Mouse (Mus musculus) left cerebral cortex, postnatal 25 days (tissue): ENCODE measurements around the gene Cacnb4. TPM values are rescaled to one million over a fixed set of nuclear protein-coding genes. Genes with fewer than 3 reads are reported as not detected.

ENCODE experiments used
- DNase-seq, 2 experiments: peaks; one replicate each; pipeline ENCODE4 v3.0.0; 2022; ENCODE audit warnings: low spot score in 2 of 2, mixed read lengths in 1 of 2
- intact Hi-C: fragments of 180-260 bp; cut with DNase I; formaldehyde crosslinking; loops from one replicate; pipeline ENCODE4 v1.15.1; 2025
- total RNA-seq, 2 experiments: library from RNA; stranded (reverse); gene quantifications; 2 replicates each; pipeline ENCODE4 v1.2.3; 2021

Cacnb4 gene
- total RNA-seq, 2 experiments from 2014 or later: 168 to 178 TPM

GRCm38 (mm10) chr2:52577700-52578099 is 98.9 kb downstream of the Cacnb4 start:
- no peak for DNase-seq

GRCm38 (mm10) chr2:52576546-52576945 is 100.1 kb downstream of the Cacnb4 start:
- intact Hi-C loops: no loop called here
- no peak for DNase-seq

More at GRCm38 (mm10) chr2:52577700-52578099, 98.9 kb downstream of the Cacnb4 start:
- intact Hi-C loops: no loop called here

- DNase-seq: no peak
- intact Hi-C loops: no loop called here
Measured at GRCm38 (mm10) chr2:52575637-52576175, 100.9 kb downstream of the Cacnb4 start.

- intact Hi-C loops: no loop called here
- DNase-seq: no peak
Measured at GRCm38 (mm10) chr2:52574929-52575328, 101.7 kb downstream of the Cacnb4 start.

- DNase-seq: no peak
- intact Hi-C loops: no loop called here
Measured at GRCm38 (mm10) chr2:52572221-52572620, 104.4 kb downstream of the Cacnb4 start.

GRCm38 (mm10) chr2:52571339-52571968 is 105.2 kb downstream of the Cacnb4 start:
- intact Hi-C loops: no loop called here
- peak in 1 of 2 experiments; percentile 42 for DNase-seq

GRCm38 (mm10) chr2:52570781-52571180 is 105.8 kb downstream of the Cacnb4 start:
- intact Hi-C loops: no loop called here
- no peak for DNase-seq

- intact Hi-C loops: no loop called here
- no peak for DNase-seq
Measured at GRCm38 (mm10) chr2:52570171-52570570, 106.5 kb downstream of the Cacnb4 start.

GRCm38 (mm10) chr2:52568131-52568530 is 108.5 kb downstream of the Cacnb4 start:
- no peak for DNase-seq
- intact Hi-C loops: no loop called here

- intact Hi-C loops: no loop called here
Measured at GRCm38 (mm10) chr2:52567421-52567820, 109.2 kb downstream of the Cacnb4 start.

GRCm38 (mm10) chr2:52563277-52563676 is 113.4 kb downstream of the Cacnb4 start:
- intact Hi-C loops: no loop called here
- peak in 1 of 2 experiments; percentile 25 for DNase-seq

More at GRCm38 (mm10) chr2:52567421-52567820, 109.2 kb downstream of the Cacnb4 start:
- DNase-seq: no peak

GRCm38 (mm10) chr2:52562356-52562755 is 114.3 kb downstream of the Cacnb4 start:
- no peak for DNase-seq
- intact Hi-C loops: no loop called here

- no peak for DNase-seq
- intact Hi-C loops: no loop called here
Measured at GRCm38 (mm10) chr2:52561137-52561536, 115.5 kb downstream of the Cacnb4 start.

- no peak for DNase-seq
- intact Hi-C loops: no loop called here
Measured at GRCm38 (mm10) chr2:52560266-52560665, 116.4 kb downstream of the Cacnb4 start.

- intact Hi-C loops: no loop called here
- DNase-seq: peak; percentile 66 to 83
Measured at GRCm38 (mm10) chr2:52558411-52558810, 118.2 kb downstream of the Cacnb4 start.

GRCm38 (mm10) chr2:52557503-52558275 is 118.9 kb downstream of the Cacnb4 start:
- DNase-seq: peak; percentile 41 to 44
- intact Hi-C loops: loop anchor here (2.0 kb wide), 1 partner anchor 63 kb away; no protein-coding TSS in a partner anchor

GRCm38 (mm10) chr2:52556961-52557326 is 119.7 kb downstream of the Cacnb4 start:
- intact Hi-C loops: loop anchor here (2.0 kb wide), 1 partner anchor 62 kb away; no protein-coding TSS in a partner anchor
- no peak for DNase-seq

- intact Hi-C loops: loop anchor here (2.0 kb wide), 1 partner anchor 62 kb away; no protein-coding TSS in a partner anchor
- no peak for DNase-seq
Measured at GRCm38 (mm10) chr2:52556298-52556960, 120.2 kb downstream of the Cacnb4 start.

- intact Hi-C loops: no loop called here
- DNase-seq: no peak
Measured at GRCm38 (mm10) chr2:52548401-52548800, 128.2 kb downstream of the Cacnb4 start.

- DNase-seq: peak in 1 of 2 experiments; percentile 66
- intact Hi-C loops: no loop called here
Measured at GRCm38 (mm10) chr2:52547331-52547730, 129.3 kb downstream of the Cacnb4 start.
